Mouse (Mus musculus): ENCODE results near the gene Sumf1. TPM values are rescaled to one million over a fixed set of nuclear protein-coding genes. Genes with fewer than 3 reads are reported as not detected.
A peak's percentile ranks its signal among the peaks of the same experiment; 100 is the strongest.

The Sumf1 gene
- total and polyA plus RNA-seq, 2 experiments from 2014 or later = 13.7 to 23.0 TPM

- H3K4me2 ChIP-seq (ENCODE audit: low read depth, low read length, poor library complexity, severe bottlenecking) = no peak overlapping the region
- no peaks in the 10 kb centered on the region for H3K9me3 ChIP-seq (ENCODE audit: low read length)
- no peaks in the 10 kb centered on the region for H3K4me1 ChIP-seq (ENCODE audit: insufficient read depth, low read length)
- H3K36me3 ChIP-seq (ENCODE audit: insufficient read depth, low read length) = 0 out of 2 replicates have a peak, but pooled peaks cover 3% of the 10 kb centered on the region
- no peak overlapping the region for H3K27ac ChIP-seq (ENCODE audit: low read depth, low read length)
- no peak overlapping the region for H3K4me3 ChIP-seq (ENCODE audit: low read depth, low read length)
- no peak overlapping the region for H3K9ac ChIP-seq (replicated peaks; ENCODE audit: low read length, poor library complexity, severe bottlenecking)
- ATAC-seq (ENCODE audit: low FRiP score) (no peak), DNase-seq (ENCODE audit: low spot score) (no peak)
- WGBS = 64% methylated on average over 5 of the region's 5 CpGs
- TF ChIP-seq CTCF (IDR thresholded peaks at IDR 0.05) = no peak
- H3K27me3 ChIP-seq (ENCODE audit: insufficient read depth, low read length) = no peaks in the 10 kb centered on the region
These were observed 112.3 kb downstream of the Sumf1 start for GRCm38 (mm10) chr6:108073071-108073470.

GRCm38 (mm10) chr6:108070947-108071346, 114.4 kb downstream of the Sumf1 start:
- H3K4me3 ChIP-seq (ENCODE audit: low read depth, low read length) = no peak overlapping the region
- WGBS = 94% methylated on average over 7 of the region's 7 CpGs
- DNase-seq (ENCODE audit: low spot score) = no peak
- H3K27ac ChIP-seq (ENCODE audit: low read depth, low read length) = no peak overlapping the region
- no peaks in the 10 kb centered on the region for H3K27me3 ChIP-seq (ENCODE audit: insufficient read depth, low read length)
- no peak for TF ChIP-seq CTCF (IDR thresholded peaks at IDR 0.05)
- H3K9ac ChIP-seq (replicated peaks; ENCODE audit: low read length, poor library complexity, severe bottlenecking) = no peak overlapping the region
- H3K36me3 ChIP-seq (ENCODE audit: insufficient read depth, low read length) = no peaks in the 10 kb centered on the region
- ATAC-seq (ENCODE audit: low FRiP score) = no peak
- no peak overlapping the region for H3K4me2 ChIP-seq (ENCODE audit: low read depth, low read length, poor library complexity, severe bottlenecking)
- no peaks in the 10 kb centered on the region for H3K4me1 ChIP-seq (ENCODE audit: insufficient read depth, low read length)
- H3K9me3 ChIP-seq (ENCODE audit: low read length) = no peaks in the 10 kb centered on the region

DNA sequence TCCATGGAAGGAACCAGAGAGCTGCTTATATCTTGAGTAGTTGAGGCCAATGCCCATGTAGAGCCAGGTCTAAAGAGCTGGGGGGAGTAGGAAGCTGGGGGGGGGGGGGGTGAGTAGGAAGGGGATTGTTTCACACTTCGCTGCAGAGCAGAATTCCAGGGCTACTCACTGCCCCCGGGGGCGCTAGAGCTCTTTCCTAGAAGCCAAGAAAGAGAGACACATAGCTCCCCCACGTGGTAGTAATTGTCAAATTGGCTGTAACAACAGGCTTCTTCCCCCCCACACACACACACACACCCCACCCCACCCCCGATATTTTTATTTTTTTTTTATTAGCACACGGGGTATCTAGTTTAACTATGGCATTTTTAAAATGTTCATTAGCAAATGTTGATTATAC, 119.8 kb downstream of the Sumf1 start:
- Histone ChIP-seq H3K9me3 (ENCODE audit: low read length) (no peaks in the 10 kb centered on the region), H3K4me2 (ENCODE audit: low read depth, low read length, poor library complexity, severe bottlenecking) (peak overlapping the region; percentile 64), H3K27me3 (ENCODE audit: insufficient read depth, low read length) (no peaks in the 10 kb centered on the region), H3K4me1 (ENCODE audit: insufficient read depth, low read length) (no peaks in the 10 kb centered on the region), H3K36me3 (ENCODE audit: insufficient read depth, low read length) (no peaks in the 10 kb centered on the region), H3K4me3 (ENCODE audit: low read depth, low read length) (peak overlapping the region; percentile 48), H3K27ac (ENCODE audit: low read depth, low read length) (peak overlapping the region; percentile 87), H3K9ac (replicated peaks; ENCODE audit: low read length, poor library complexity, severe bottlenecking) (peak overlapping the region; percentile 67)
- WGBS = 5% methylated on average over 6 of the region's 6 CpGs
- peak; percentile 75 for TF ChIP-seq CTCF (IDR thresholded peaks at IDR 0.05)
- peak; percentile 88 for ATAC-seq (ENCODE audit: low FRiP score)
- peak; percentile 98 for DNase-seq (ENCODE audit: low spot score)

GRCm38 (mm10) chr6:108064918-108065526, 120.4 kb downstream of the Sumf1 start, which contains the start of gene Setmar:
Gene Setmar (plus strand): TSS chr6:108065045.
- no peaks in the 10 kb centered on the region for H3K9me3 ChIP-seq (ENCODE audit: low read length)
- H3K9ac ChIP-seq (replicated peaks; ENCODE audit: low read length, poor library complexity, severe bottlenecking) = peak within 1 kb of the TSS; percentile 67
- H3K4me3 ChIP-seq (ENCODE audit: low read depth, low read length) = peak within 1 kb of the TSS; percentile 48
- H3K4me2 ChIP-seq (ENCODE audit: low read depth, low read length, poor library complexity, severe bottlenecking) = peak within 1 kb of the TSS; percentile 64
- WGBS = under 1% methylated on average over 17 of the region's 24 CpGs
- H3K27ac ChIP-seq (ENCODE audit: low read depth, low read length) = peak within 1 kb of the TSS; percentile 87
- no peaks in the 10 kb centered on the region for H3K4me1 ChIP-seq (ENCODE audit: insufficient read depth, low read length)
- TF ChIP-seq CTCF (IDR thresholded peaks at IDR 0.05) = peak; percentile 56
- ATAC-seq (ENCODE audit: low FRiP score) (peak; percentile 96), DNase-seq (ENCODE audit: low spot score) (peak; percentile 97)
- no peaks in the 10 kb centered on the region for H3K36me3 ChIP-seq (ENCODE audit: insufficient read depth, low read length)
- H3K27me3 ChIP-seq (ENCODE audit: insufficient read depth, low read length) = no peaks in the 10 kb centered on the region

- WGBS = 84% methylated on average over 3 of the region's 3 CpGs
- H3K4me2 ChIP-seq (ENCODE audit: low read depth, low read length, poor library complexity, severe bottlenecking) = no peak overlapping the region
- TF ChIP-seq CTCF (IDR thresholded peaks at IDR 0.05) = no peak
These were observed 124.3 kb downstream of the Sumf1 start for GRCm38 (mm10) chr6:108061121-108061520.

DNA sequence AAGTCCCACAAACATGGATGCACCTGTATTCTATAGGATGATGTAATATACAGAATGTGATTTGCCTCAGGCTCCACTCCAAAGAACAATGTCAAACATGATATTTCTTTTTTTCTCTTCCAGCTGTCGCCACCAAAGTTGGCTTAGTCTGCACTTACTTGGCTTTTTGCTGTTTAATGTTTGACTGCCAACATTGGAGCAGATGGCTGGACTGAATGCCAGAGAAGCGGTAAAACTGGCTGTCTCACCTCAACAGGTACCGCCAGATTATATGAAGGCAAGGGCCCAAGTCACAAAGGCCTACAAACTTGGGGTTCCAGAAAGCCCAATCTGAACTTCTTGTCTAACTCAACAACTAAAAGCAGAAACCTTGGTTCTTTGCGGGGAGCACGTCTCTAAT, 127.3 kb downstream of the Sumf1 start:
- Histone ChIP-seq H3K4me3 (ENCODE audit: low read depth, low read length) (no peak overlapping the region), H3K27me3 (ENCODE audit: insufficient read depth, low read length) (no peaks in the 10 kb centered on the region), H3K27ac (ENCODE audit: low read depth, low read length) (no peak overlapping the region), H3K4me2 (ENCODE audit: low read depth, low read length, poor library complexity, severe bottlenecking) (no peak overlapping the region), H3K9me3 (ENCODE audit: low read length) (no peaks in the 10 kb centered on the region), H3K36me3 (ENCODE audit: insufficient read depth, low read length) (no peaks in the 10 kb centered on the region), H3K4me1 (ENCODE audit: insufficient read depth, low read length) (no peaks in the 10 kb centered on the region), H3K9ac (replicated peaks; ENCODE audit: low read length, poor library complexity, severe bottlenecking) (no peak overlapping the region)
- DNase-seq (ENCODE audit: low spot score) (peak; percentile 19), ATAC-seq (ENCODE audit: low FRiP score) (no peak)
- 87% methylated on average over 5 of the region's 5 CpGs for WGBS
- TF ChIP-seq CTCF (IDR thresholded peaks at IDR 0.05) = no peak

More at GRCm38 (mm10) chr6:108061121-108061520, 124.3 kb downstream of the Sumf1 start:
- Histone ChIP-seq H3K4me1 (ENCODE audit: insufficient read depth, low read length) (no peaks in the 10 kb centered on the region), H3K9ac (replicated peaks; ENCODE audit: low read length, poor library complexity, severe bottlenecking) (no peak overlapping the region), H3K9me3 (ENCODE audit: low read length) (no peaks in the 10 kb centered on the region), H3K27me3 (ENCODE audit: insufficient read depth, low read length) (no peaks in the 10 kb centered on the region), H3K36me3 (ENCODE audit: insufficient read depth, low read length) (no peaks in the 10 kb centered on the region), H3K27ac (ENCODE audit: low read depth, low read length) (no peak overlapping the region), H3K4me3 (ENCODE audit: low read depth, low read length) (no peak overlapping the region)
- no peak for DNase-seq (ENCODE audit: low spot score)
- no peak for ATAC-seq (ENCODE audit: low FRiP score)
